Comparison of ENCODE assay signal across 19 mouse cellular contexts in genomic region chr1:51929557-51929956, GRCm38 (mm10). TPM values are rescaled to one million over a fixed set of nuclear protein-coding genes. Genes with fewer than 3 reads are reported as not detected.
"Had no signal": no experiment of that assay in that cellular context is flagged by ENCODE, and none has a peak within 500 bp of the region (broad histone marks: within the 10 kb centered on the region; RNA-seq: fewer than 3 reads in every experiment).

No protein-coding gene starts in this region.

- H3K4me2 ChIP-seq: lung, embryonic 14.5 days; midbrain, embryonic 12.5 days; neural tube, embryonic 13.5 days; neural tube, embryonic 15.5 days had no signal

- H3K4me3 ChIP-seq: midbrain, embryonic 10.5 days; midbrain, embryonic 12.5 days; myocyte; neural tube, embryonic 13.5 days; neural tube, embryonic 15.5 days had no signal

- H3K4me1 ChIP-seq: neural tube, embryonic 13.5 days; neural tube, embryonic 15.5 days had no signal

- H3K27me3 ChIP-seq: midbrain, embryonic 12.5 days; neural tube, embryonic 13.5 days; neural tube, embryonic 15.5 days had no signal

- H3K9ac ChIP-seq: lung, embryonic 14.5 days; midbrain, embryonic 12.5 days; neural tube, embryonic 13.5 days; neural tube, embryonic 15.5 days had no signal

- ATAC-seq: midbrain, embryonic 16.5 days had no signal

- DNase-seq: lung, embryonic 14.5 days; lung, postnatal 10 days; lung, postnatal 4 days; midbrain, embryonic 14.5 days; retina, postnatal 1 day; right cerebral cortex, adult 18-20 months; right cerebral cortex, postnatal 25 days; right cerebral cortex, postnatal 4 days; spleen, adult 18-20 months; thymus, adult 18-20 months; thymus, postnatal 14 days; thymus, postnatal 36 days had no signal

- H3K27ac ChIP-seq: midbrain, embryonic 10.5 days; midbrain, embryonic 12.5 days; neural tube, embryonic 13.5 days; neural tube, embryonic 15.5 days had no signal

- H3K9me3 ChIP-seq: midbrain, embryonic 10.5 days; midbrain, embryonic 12.5 days; neural tube, embryonic 13.5 days; neural tube, embryonic 15.5 days had no signal

- H3K36me3 ChIP-seq: midbrain, embryonic 10.5 days; midbrain, embryonic 12.5 days; neural tube, embryonic 13.5 days; neural tube, embryonic 15.5 days had no signal

RNA-seq across cellular contexts. Expression of gene Myo1b, which starts 13.7 kb away (rescaled TPM):
- total RNA-seq: megakaryocyte-erythroid progenitor cell, adult 5-6 weeks had no signal

RNA-seq across cellular contexts. Expression of gene Stat4, which starts 57.4 kb away (rescaled TPM):
- polyA plus RNA-seq: myocyte had no signal
